Mouse (Mus musculus) heart, postnatal 0 days (tissue): ENCODE data around the gene Mefv.

Source experiments
- CTCF ChIP-seq: IDR thresholded peaks from 2 replicates; pipeline ENCODE4 v1.5.1; 2016; ENCODE audit warnings: antibody characterized with exemption, control low read depth, low read depth
- EP300 ChIP-seq: IDR thresholded peaks from 2 replicates; pipeline ENCODE4 v1.6.1; 2016; ENCODE audit warnings: antibody characterized with exemption, low read depth

DNA sequence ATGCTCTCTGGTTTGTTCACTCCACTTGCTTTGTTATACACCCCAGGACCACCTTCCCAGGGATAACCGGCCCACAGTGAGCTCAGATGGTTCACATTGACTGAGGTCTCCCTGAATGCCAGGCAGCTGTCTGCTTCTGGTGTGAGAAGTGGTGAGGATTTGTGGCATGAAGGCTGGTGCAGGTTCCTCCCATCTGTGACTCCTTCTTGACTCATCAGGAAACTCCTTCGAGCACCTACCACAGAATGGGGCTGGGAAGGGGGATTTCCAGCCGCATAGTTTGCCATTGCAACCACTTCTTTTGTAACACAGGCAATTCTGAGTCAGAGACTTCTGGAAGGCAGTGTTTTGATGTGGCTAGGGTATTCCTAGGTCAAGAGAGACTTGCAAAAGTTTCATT is 5.3 kb upstream of the Mefv start:
- TF ChIP-seq CTCF (no peak), EP300 (no peak)
